Comparison of ENCODE assay signal across 15 mouse cellular contexts in the genomic region with DNA sequence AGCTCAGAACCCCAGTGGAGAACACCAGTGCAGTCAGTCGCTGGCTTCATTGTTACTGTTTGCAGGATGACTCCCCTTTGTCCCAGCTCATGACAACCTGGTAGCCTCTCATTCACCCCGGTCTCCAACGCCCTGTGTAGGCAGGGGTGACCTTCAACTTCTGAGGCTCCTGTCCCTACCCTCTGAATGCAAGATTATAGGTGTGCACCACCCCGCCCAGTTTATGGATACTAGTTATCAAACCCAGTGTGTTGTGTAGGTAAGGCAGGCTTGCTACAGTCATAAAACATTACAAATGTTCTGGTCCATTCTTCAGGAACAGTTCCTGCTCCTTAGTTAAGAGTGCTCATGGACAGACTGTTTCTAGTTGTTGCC. TPM values are rescaled to one million over a fixed set of nuclear protein-coding genes. Genes with fewer than 3 reads are reported as not detected.
DNase-seq lines count a peak whose midpoint lies in the region; ATAC-seq and TF ChIP-seq lines count a peak whose summit lies in the region.
"Had no signal": no experiment of that assay in that cellular context is flagged by ENCODE, and none has a peak within 500 bp of the region (broad histone marks: within the 10 kb centered on the region; RNA-seq: fewer than 3 reads in every experiment).

No protein-coding gene starts in this region.

- WGBS in cerebellum, adult 2 months: 26% methylated on average over 4 of the region's 4 CpGs
- 39% methylated on average over 4 of the region's 4 CpGs for WGBS in large intestine, adult 2 months
- 85% methylated on average over 4 of the region's 4 CpGs for WGBS in stomach, embryonic 15.5 days

- intact Hi-C loops in left cerebral cortex, adult 2 months (cut with DNase I): no loop called here
- intact Hi-C loops in left cerebral cortex, postnatal 14 days (cut with DNase I): loop anchor here (10.0 kb wide), 1 partner anchor 201 kb away; no protein-coding TSS in a partner anchor

- TF ChIP-seq CTCF in cerebellum, adult 2 months (IDR thresholded peaks at IDR 0.05; ENCODE audit: borderline replicate concordance, insufficient read depth, low read depth, low read length): no peak
- TF ChIP-seq CTCF in left cerebral cortex, adult 2 months (IDR thresholded peaks at IDR 0.05): no peak

- no peak overlapping the region for H3K9ac ChIP-seq in stomach, embryonic 15.5 days

- H3K4me3 ChIP-seq in cerebellum, adult 2 months (replicated peaks; ENCODE audit: insufficient read depth, low read depth, low read length): peak overlapping the region; percentile 7
- no peak overlapping the region for H3K4me3 ChIP-seq in left cerebral cortex, adult 2 months
- no peak overlapping the region for H3K4me3 ChIP-seq in stomach, embryonic 15.5 days (replicated peaks)

- no peaks in the 10 kb centered on the region for H3K9me3 ChIP-seq in stomach, embryonic 15.5 days

- TF ChIP-seq POLR2A in cerebellum, adult 2 months (IDR thresholded peaks at IDR 0.05; ENCODE audit: borderline replicate concordance, insufficient read depth, low read length): no peak

- H3K27ac ChIP-seq in cerebellum, adult 2 months (ENCODE audit: insufficient read depth, low read length): peak overlapping the region; percentile 83
- H3K27ac ChIP-seq in left cerebral cortex, adult 2 months: peak overlapping the region; percentile 22
- H3K27ac ChIP-seq in stomach, embryonic 15.5 days: 0 out of 2 replicates have a peak overlapping the region, but pooled peaks have one; percentile 8

- H3K27me3 ChIP-seq in cerebellum, adult 2 months (ENCODE audit: control insufficient read depth, insufficient read depth, low read length): no peaks in the 10 kb centered on the region
- H3K27me3 ChIP-seq in stomach, embryonic 15.5 days (replicated peaks): no peaks in the 10 kb centered on the region
- H3K27me3 ChIP-seq: Patski had no signal

- no peaks in the 10 kb centered on the region for H3K36me3 ChIP-seq in stomach, embryonic 15.5 days

- peaks cover 60% of the 10 kb centered on the region for H3K4me1 ChIP-seq in cerebellum, adult 2 months (ENCODE audit: control insufficient read depth, insufficient read depth, low read length)
- H3K4me1 ChIP-seq in stomach, embryonic 15.5 days: no peaks in the 10 kb centered on the region

- H3K4me2 ChIP-seq in stomach, embryonic 15.5 days: no peak overlapping the region

- no peak for DNase-seq in cerebellum, adult 2 months
- DNase-seq in cerebellum, postnatal 10 days: no peak
- DNase-seq in left cerebral cortex, adult 2 months (ENCODE audit: extremely low spot score in 1 of 2, low spot score in 2 of 2): no peak
- no peak for DNase-seq in left cerebral cortex, postnatal 14 days (ENCODE audit: low spot score in 2 of 2)
- DNase-seq in large intestine, adult 2 months (ENCODE audit: low read depth, low spot score): peak; percentile 78
- no peak for DNase-seq in right cerebral cortex, postnatal 14 days
- no peak for DNase-seq in frontal cortex, postnatal 14 days (ENCODE audit: low spot score in 2 of 2)
- DNase-seq: heart, adult 11 months; heart, postnatal 10 days; lung, adult 2 months; thymus, adult 18-20 months had no signal

- ATAC-seq in stomach, embryonic 15.5 days (ENCODE audit: insufficient read depth, low FRiP score, low read depth): no peak; the same call in 1 of the 2 replicates
- ATAC-seq: inflammation-experienced regulatory T-cells, adult 6 months; Patski had no signal

RNA-seq across cellular contexts. Expression of a gene that starts 8.1 kb away (rescaled TPM):
- polyA plus RNA-seq in cerebellum, adult 2 months (2012; rRNA removed): 102 and 111 TPM in 2 replicates
- total RNA-seq in left cerebral cortex, adult 2 months (2021): 10 to 100 TPM; 39.8 to 48.9 TPM
- 10 to 100 TPM; 46.5 to 51.8 TPM for total RNA-seq in left cerebral cortex, postnatal 14 days (2021)
- 67.2 and 71.0 TPM in 2 replicates for polyA plus RNA-seq in large intestine, adult 2 months (2012; rRNA removed)
- 46.7 and 49.1 TPM in 2 replicates for polyA plus RNA-seq in stomach, embryonic 15.5 days (2015; fragmentation: Nextera tagmentation; extraction: Ambion mirVana)
- total RNA-seq: neutrophil, adult 5-6 weeks had no signal

RNA-seq across cellular contexts. Expression of a gene that starts 46.1 kb away (rescaled TPM):
- polyA plus RNA-seq in cerebellum, adult 2 months (2012; rRNA removed): 19.6 and 23.5 TPM in 2 replicates
- total RNA-seq in left cerebral cortex, adult 2 months (2021): 10 to 100 TPM; 65.9 to 75.4 TPM
- 10 to 100 TPM; 69.8 to 73.6 TPM for total RNA-seq in left cerebral cortex, postnatal 14 days (2021)
- polyA plus RNA-seq in large intestine, adult 2 months (2012; rRNA removed): 0.99 and 1.3 TPM in 2 replicates
- 3.4 and 3.9 TPM in 2 replicates for polyA plus RNA-seq in stomach, embryonic 15.5 days (2015; fragmentation: Nextera tagmentation; extraction: Ambion mirVana)

Comparison
In these comparisons a context has a peak if more than half of its experiments do, and no peak if none do; other contexts are left out.
1. H3K27ac ChIP-seq: peak in every context shown above with its lines; median percentile 83 in cerebellum, adult 2 months; 22 in left cerebral cortex, adult 2 months; 8 in stomach, embryonic 15.5 days.